Mouse (Mus musculus): ENCODE data around the gene Palld. TPM values are rescaled to one million over a fixed set of nuclear protein-coding genes. Genes with fewer than 3 reads are reported as not detected.

The Palld gene
- total and polyA plus RNA-seq, 3 experiments = 0.87 to 7.1 (median 2.6) TPM

GRCm38 (mm10) chr8:61607463-61607813, 295.1 kb downstream of the Palld start:
- Histone ChIP-seq H3K27ac (ENCODE audit: insufficient read depth, low read depth) (no peak overlapping the region), H3K9me3 (replicated peaks; ENCODE audit: low read length) (no peaks in the 10 kb centered on the region), H3K79me2 (replicated peaks; ENCODE audit: control insufficient read depth, extremely low read depth, insufficient read depth, poor library complexity, severe bottlenecking) (no peaks in the 10 kb centered on the region), H3K9ac (ENCODE audit: insufficient read depth, low read depth) (no peak overlapping the region), H3K4me3 (replicated peaks in 1 of 3; ENCODE audit: low read depth in 2 of 3, low read length in 2 of 3, poor library complexity in 1 of 3) (no peak overlapping the region), H3K4me2 (ENCODE audit: insufficient read depth, low read depth, poor library complexity, severe bottlenecking) (no peak overlapping the region), H3K27me3 (replicated peaks) (no peaks in the 10 kb centered on the region), H3K4me1 (ENCODE audit: control insufficient read depth in 1 of 2, insufficient read depth in 2 of 2) (peaks cover 0 to 4% of the 10 kb centered on the region in 2 experiments; a peak in 2 of 4 replicates), H3K36me3 (replicated peaks in 1 of 2; ENCODE audit: control insufficient read depth in 1 of 2, insufficient read depth in 1 of 2, low read length in 1 of 2) (no peaks in the 10 kb centered on the region)
- dilution Hi-C loops (cut with MboI; ENCODE audit: extremely low pct_ligation_motif_present, extremely low pct_unique_long_range_greater_than_20kb, low sequenced_read_pairs) (no loop called here), in situ Hi-C loops (cut with MboI; ENCODE audit: low pct_ligation_motif_present, low pct_unique_long_range_greater_than_20kb, low sequenced_read_pairs) (no loop called here)
- DNase-seq (ENCODE audit: extremely low read depth) = no peak
- TF ChIP-seq MXI1 (IDR thresholded peaks at IDR 0.05; ENCODE audit: low read depth, low read length) (no peak), JUN (IDR thresholded peaks at IDR 0.05; ENCODE audit: insufficient read depth, low read depth, low read length) (no peak)

DNA sequence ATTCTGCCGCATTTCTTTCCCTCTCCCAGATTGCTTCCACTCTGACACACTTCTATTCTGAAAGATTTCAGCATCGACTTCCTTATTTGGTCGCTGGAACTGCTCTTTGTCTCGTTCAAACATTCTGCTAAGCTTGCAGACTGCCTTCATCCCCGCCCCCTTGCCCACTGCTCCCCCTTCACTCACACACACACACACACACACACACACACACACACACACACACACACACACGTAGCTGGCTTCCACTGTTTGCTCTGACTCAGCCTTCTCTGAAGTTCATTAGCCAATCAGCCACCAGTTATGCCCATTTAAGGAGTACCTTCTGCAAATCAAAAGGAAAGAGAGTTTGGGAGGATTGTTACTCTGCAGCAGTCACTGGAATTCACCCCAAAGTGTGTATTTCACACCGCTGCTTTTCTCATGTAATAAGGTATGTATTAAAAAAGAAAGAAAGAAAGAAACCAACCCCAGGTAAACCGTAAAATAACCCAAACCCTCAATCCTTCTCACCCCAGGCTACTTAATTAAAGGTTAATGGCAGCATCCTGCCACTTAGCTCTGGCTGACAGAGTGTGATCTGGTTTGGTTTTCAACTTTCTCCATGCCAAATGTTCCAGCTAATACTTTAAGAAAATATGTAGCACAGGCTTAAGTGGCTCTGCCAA, 295.6 kb downstream of the Palld start:
- dilution Hi-C loops (cut with MboI; ENCODE audit: extremely low pct_ligation_motif_present, extremely low pct_unique_long_range_greater_than_20kb, low sequenced_read_pairs) (no loop called here), in situ Hi-C loops (cut with MboI; ENCODE audit: low pct_ligation_motif_present, low pct_unique_long_range_greater_than_20kb, low sequenced_read_pairs) (no loop called here)
- no peaks in the 10 kb centered on the region for H3K79me2 ChIP-seq (replicated peaks; ENCODE audit: control insufficient read depth, extremely low read depth, insufficient read depth, poor library complexity, severe bottlenecking)
- H3K27ac ChIP-seq (ENCODE audit: insufficient read depth, low read depth) = no peak overlapping the region
- no peaks in the 10 kb centered on the region for H3K9me3 ChIP-seq (replicated peaks; ENCODE audit: low read length)
- peak overlapping the region; percentile 50 for H3K4me2 ChIP-seq (ENCODE audit: insufficient read depth, low read depth, poor library complexity, severe bottlenecking)
- H3K4me3 ChIP-seq (replicated peaks in 1 of 3; ENCODE audit: low read depth in 2 of 3, low read length in 2 of 3, poor library complexity in 1 of 3) = no peak overlapping the region
- peaks cover 0 to 4% of the 10 kb centered on the region in 2 experiments; a peak in 2 of 4 replicates for H3K4me1 ChIP-seq (ENCODE audit: control insufficient read depth in 1 of 2, insufficient read depth in 2 of 2)
- no peak overlapping the region for H3K9ac ChIP-seq (ENCODE audit: insufficient read depth, low read depth)
- no peaks in the 10 kb centered on the region for H3K36me3 ChIP-seq (replicated peaks in 1 of 2; ENCODE audit: control insufficient read depth in 1 of 2, insufficient read depth in 1 of 2, low read length in 1 of 2)
- DNase-seq (ENCODE audit: extremely low read depth) = peak; percentile 34
- TF ChIP-seq USF2 (conservative IDR thresholded peaks at IDR 0.05; ENCODE audit: low read depth, low read length) (no peak), MAFK (IDR thresholded peaks at IDR 0.05; ENCODE audit: insufficient replicate concordance, low read length) (no peak; the same call in 1 of the 2 replicates), CHD2 (IDR thresholded peaks at IDR 0.05; ENCODE audit: low read length) (peak; percentile 20; the same call in 1 of the 2 replicates), RAD21 (IDR thresholded peaks at IDR 0.05; ENCODE audit: low read depth, low read length) (no peak), MAX (IDR thresholded peaks at IDR 0.05; ENCODE audit: low read length) (no peak), ZC3H11A (IDR thresholded peaks at IDR 0.05; ENCODE audit: low read depth, low read length) (no peak), UBTF (IDR thresholded peaks at IDR 0.05; ENCODE audit: low read depth, low read length) (no peak), EP300 (IDR thresholded peaks at IDR 0.05; ENCODE audit: low read length) (no peak)
- no peaks in the 10 kb centered on the region for H3K27me3 ChIP-seq (replicated peaks)

- TF ChIP-seq SIN3A (IDR thresholded peaks at IDR 0.05; ENCODE audit: low read length) (no peak), MAZ (IDR thresholded peaks at IDR 0.05; ENCODE audit: low read depth, low read length) (no peak), RCOR1 (conservative IDR thresholded peaks at IDR 0.05; ENCODE audit: low read depth, low read length) (no peak), PAX5 (IDR thresholded peaks at IDR 0.05; ENCODE audit: low read length) (no peak), E2F4 (IDR thresholded peaks at IDR 0.05; ENCODE audit: insufficient replicate concordance, low read depth, low read length) (no peak), NRF1 (IDR thresholded peaks at IDR 0.05; ENCODE audit: low read depth, low read length) (no peak), ETS1 (conservative IDR thresholded peaks at IDR 0.05; ENCODE audit: low read depth, low read length) (no peak), ZNF384 (IDR thresholded peaks at IDR 0.05; ENCODE audit: low read depth, low read length) (no peak)
- H3K27me3 ChIP-seq (replicated peaks) = no peaks in the 10 kb centered on the region
- peaks cover 0 to 4% of the 10 kb centered on the region in 2 experiments; a peak in 2 of 4 replicates for H3K4me1 ChIP-seq (ENCODE audit: control insufficient read depth in 1 of 2, insufficient read depth in 2 of 2)
- H3K27ac ChIP-seq (ENCODE audit: insufficient read depth, low read depth) = no peak overlapping the region
- in situ Hi-C loops (cut with MboI; ENCODE audit: low pct_ligation_motif_present, low pct_unique_long_range_greater_than_20kb, low sequenced_read_pairs) (no loop called here), dilution Hi-C loops (cut with MboI; ENCODE audit: extremely low pct_ligation_motif_present, extremely low pct_unique_long_range_greater_than_20kb, low sequenced_read_pairs) (no loop called here)
- no peaks in the 10 kb centered on the region for H3K9me3 ChIP-seq (replicated peaks; ENCODE audit: low read length)
- H3K4me3 ChIP-seq (replicated peaks in 1 of 3; ENCODE audit: low read depth in 2 of 3, low read length in 2 of 3, poor library complexity in 1 of 3) = no peak overlapping the region
- no peaks in the 10 kb centered on the region for H3K79me2 ChIP-seq (replicated peaks; ENCODE audit: control insufficient read depth, extremely low read depth, insufficient read depth, poor library complexity, severe bottlenecking)
- no peaks in the 10 kb centered on the region for H3K36me3 ChIP-seq (replicated peaks in 1 of 2; ENCODE audit: control insufficient read depth in 1 of 2, insufficient read depth in 1 of 2, low read length in 1 of 2)
- no peak overlapping the region for H3K4me2 ChIP-seq (ENCODE audit: insufficient read depth, low read depth, poor library complexity, severe bottlenecking)
- DNase-seq (ENCODE audit: extremely low read depth) = no peak
- H3K9ac ChIP-seq (ENCODE audit: insufficient read depth, low read depth) = no peak overlapping the region
Measured at GRCm38 (mm10) chr8:61604871-61605270, 297.6 kb downstream of the Palld start.
